Mouse (Mus musculus) lung, embryonic 15.5 days (tissue): ENCODE measurements at regions not wholly inside any gene's neighbourhood (a gene's known extent, or its start where the extent isn't known, plus 50 kb on each side); places are given as distances from the start of the nearest gene placed in this dataset.

ENCODE experiments used
- ATAC-seq: fragments of 200-750 bp; cut with Nextera tagmentation; 2 replicates; pipeline ENCODE4 v1.8.0; 2017; ENCODE audit warnings: moderate number of reproducible peaks, borderline replicate concordance; ENCODE audit not compliant: low FRiP score, low TSS enrichment; ENCODE audit errors: extremely low read depth
- H3K27ac ChIP-seq: fragments of 300-500 bp; sonication (generic); 2 replicates; pipeline ENCODE4 v1.5.1; 2015; ENCODE audit warnings: moderate library complexity, mild to moderate bottlenecking, inconsistent platforms
- H3K27me3 ChIP-seq: fragments of 300-500 bp; sonication (generic); 2 replicates; pipeline ENCODE4 v1.6.1; 2015; ENCODE audit warnings: inconsistent platforms
- H3K36me3 ChIP-seq: fragments of 300-500 bp; sonication (generic); 2 replicates; pipeline ENCODE4 v1.6.1; 2015; ENCODE audit warnings: inconsistent platforms
- H3K4me1 ChIP-seq: fragments of 300-500 bp; sonication (generic); 2 replicates; pipeline ENCODE4 v1.6.1; 2015; ENCODE audit warnings: inconsistent platforms
- H3K4me2 ChIP-seq: fragments of 300-500 bp; sonication (generic); 2 replicates; pipeline ENCODE4 v1.6.1; 2015; ENCODE audit warnings: inconsistent platforms, mild to moderate bottlenecking, moderate library complexity
- H3K4me3 ChIP-seq: fragments of 300-500 bp; sonication (generic); 2 replicates; pipeline ENCODE4 v1.5.1; 2015; ENCODE audit warnings: mild to moderate bottlenecking, inconsistent platforms
- H3K9ac ChIP-seq: fragments of 300-500 bp; sonication (generic); 2 replicates; pipeline ENCODE4 v1.6.1; 2015; ENCODE audit warnings: inconsistent platforms
- H3K9me3 ChIP-seq: fragments of 300-500 bp; sonication (generic); 2 replicates; pipeline ENCODE4 v1.6.1; 2016; ENCODE audit warnings: inconsistent platforms
- WGBS: fragments of 180-500 bp; shearing (Covaris S2); methylation state at CpG from one replicate; pipeline ENCODE4 v1.1.7; 2015; 5-methylcytosine and 5-hydroxymethylcytosine counted together

GRCm38 (mm10) chr15:25305801-25306200 is 107.8 kb downstream of the Basp1 start:
- Histone ChIP-seq H3K27ac (no peak overlapping the region), H3K4me2 (no peak overlapping the region), H3K27me3 (no peaks in the 10 kb centered on the region), H3K4me3 (no peak overlapping the region), H3K4me1 (no peaks in the 10 kb centered on the region), H3K9ac (no peak overlapping the region), H3K9me3 (no peaks in the 10 kb centered on the region), H3K36me3 (no peaks in the 10 kb centered on the region)
- WGBS, result 53% methylated on average over 1 of the region's 1 CpGs
- ATAC-seq, result no peak

GRCm38 (mm10) chr15:25303379-25303778 is 110.2 kb downstream of the Basp1 start:
- WGBS, result 59% methylated on average over 3 of the region's 3 CpGs
- no peaks in the 10 kb centered on the region for H3K9me3 ChIP-seq
- no peaks in the 10 kb centered on the region for H3K4me1 ChIP-seq
- no peak overlapping the region for H3K4me3 ChIP-seq
- H3K27me3 ChIP-seq, result no peaks in the 10 kb centered on the region
- ATAC-seq, result no peak
- no peak overlapping the region for H3K27ac ChIP-seq
- no peak overlapping the region for H3K4me2 ChIP-seq
- no peaks in the 10 kb centered on the region for H3K36me3 ChIP-seq
- no peak overlapping the region for H3K9ac ChIP-seq

GRCm38 (mm10) chr15:25302671-25303294 is 110.8 kb downstream of the Basp1 start:
- H3K9me3 ChIP-seq, result no peaks in the 10 kb centered on the region
- WGBS, result 48% methylated on average over 8 of the region's 8 CpGs

GRCm38 (mm10) chr15:25301810-25302209 is 111.8 kb downstream of the Basp1 start:
- H3K9me3 ChIP-seq, result no peaks in the 10 kb centered on the region
- no peak for ATAC-seq

More at GRCm38 (mm10) chr15:25302671-25303294, 110.8 kb downstream of the Basp1 start:
- ATAC-seq, result no peak
- no peaks in the 10 kb centered on the region for H3K4me1 ChIP-seq
- H3K9ac ChIP-seq, result no peak overlapping the region
- no peak overlapping the region for H3K27ac ChIP-seq
- no peak overlapping the region for H3K4me2 ChIP-seq
- H3K4me3 ChIP-seq, result no peak overlapping the region
- H3K27me3 ChIP-seq, result no peaks in the 10 kb centered on the region
- H3K36me3 ChIP-seq, result no peaks in the 10 kb centered on the region

GRCm38 (mm10) chr15:25297278-25297677 is 116.3 kb downstream of the Basp1 start:
- WGBS, result 73% methylated on average over 5 of the region's 5 CpGs

More at GRCm38 (mm10) chr15:25301810-25302209, 111.8 kb downstream of the Basp1 start:
- Histone ChIP-seq H3K27ac (no peak overlapping the region), H3K9ac (no peak overlapping the region), H3K4me2 (no peak overlapping the region), H3K4me3 (no peak overlapping the region), H3K27me3 (no peaks in the 10 kb centered on the region), H3K36me3 (no peaks in the 10 kb centered on the region), H3K4me1 (no peaks in the 10 kb centered on the region)
- 48% methylated on average over 3 of the region's 3 CpGs for WGBS

GRCm38 (mm10) chr15:25296714-25297113 is 116.8 kb downstream of the Basp1 start:
- no peaks in the 10 kb centered on the region for H3K36me3 ChIP-seq
- no peaks in the 10 kb centered on the region for H3K9me3 ChIP-seq
- H3K4me3 ChIP-seq, result no peak overlapping the region
- no peak for ATAC-seq
- H3K4me1 ChIP-seq, result no peaks in the 10 kb centered on the region
- H3K4me2 ChIP-seq, result no peak overlapping the region
- no peak overlapping the region for H3K27ac ChIP-seq
- H3K27me3 ChIP-seq, result no peaks in the 10 kb centered on the region
- H3K9ac ChIP-seq, result no peak overlapping the region
- 84% methylated on average over 11 of the region's 11 CpGs for WGBS

More at GRCm38 (mm10) chr15:25297278-25297677, 116.3 kb downstream of the Basp1 start:
- Histone ChIP-seq H3K36me3 (no peaks in the 10 kb centered on the region), H3K9me3 (no peaks in the 10 kb centered on the region), H3K4me2 (no peak overlapping the region), H3K4me3 (no peak overlapping the region), H3K27ac (no peak overlapping the region), H3K9ac (no peak overlapping the region), H3K27me3 (no peaks in the 10 kb centered on the region), H3K4me1 (no peaks in the 10 kb centered on the region)
- ATAC-seq, result no peak

GRCm38 (mm10) chr15:25295753-25296152 is 117.8 kb downstream of the Basp1 start:
- 95% methylated on average over 6 of the region's 6 CpGs for WGBS
- H3K4me2 ChIP-seq, result no peak overlapping the region
- H3K9me3 ChIP-seq, result no peaks in the 10 kb centered on the region
- H3K36me3 ChIP-seq, result no peaks in the 10 kb centered on the region
- no peak overlapping the region for H3K27ac ChIP-seq
- H3K4me3 ChIP-seq, result no peak overlapping the region
- H3K27me3 ChIP-seq, result no peaks in the 10 kb centered on the region
- no peak for ATAC-seq
- no peaks in the 10 kb centered on the region for H3K4me1 ChIP-seq
- no peak overlapping the region for H3K9ac ChIP-seq

GRCm38 (mm10) chr15:25291231-25291691 is 122.3 kb downstream of the Basp1 start:
- Histone ChIP-seq H3K4me2 (no peak overlapping the region), H3K36me3 (no peaks in the 10 kb centered on the region), H3K27ac (no peak overlapping the region), H3K9me3 (no peaks in the 10 kb centered on the region), H3K27me3 (no peaks in the 10 kb centered on the region), H3K9ac (no peak overlapping the region), H3K4me1 (no peaks in the 10 kb centered on the region), H3K4me3 (no peak overlapping the region)
- ATAC-seq, result no peak
- WGBS, result 55% methylated on average over 10 of the region's 10 CpGs

- no peak overlapping the region for H3K4me2 ChIP-seq
- H3K9ac ChIP-seq, result no peak overlapping the region
- no peaks in the 10 kb centered on the region for H3K36me3 ChIP-seq
- no peaks in the 10 kb centered on the region for H3K4me1 ChIP-seq
- ATAC-seq, result no peak
- no peaks in the 10 kb centered on the region for H3K9me3 ChIP-seq
- H3K27me3 ChIP-seq, result no peaks in the 10 kb centered on the region
- H3K27ac ChIP-seq, result no peak overlapping the region
- H3K4me3 ChIP-seq, result no peak overlapping the region
- WGBS, result 45% methylated on average over 3 of the region's 3 CpGs
Observed at GRCm38 (mm10) chr15:25287850-25288249, 125.7 kb downstream of the Basp1 start.

- H3K9me3 ChIP-seq, result no peaks in the 10 kb centered on the region
Observed at GRCm38 (mm10) chr15:25284354-25285199, 129.0 kb downstream of the Basp1 start.

GRCm38 (mm10) chr15:25283713-25284112 is 129.9 kb downstream of the Basp1 start:
- no peak overlapping the region for H3K4me3 ChIP-seq
- 89% methylated on average over 2 of the region's 2 CpGs for WGBS
- no peaks in the 10 kb centered on the region for H3K27me3 ChIP-seq
- no peak overlapping the region for H3K4me2 ChIP-seq
- H3K9ac ChIP-seq, result no peak overlapping the region
- no peaks in the 10 kb centered on the region for H3K36me3 ChIP-seq
- ATAC-seq, result no peak
- no peaks in the 10 kb centered on the region for H3K4me1 ChIP-seq
- H3K9me3 ChIP-seq, result no peaks in the 10 kb centered on the region
- H3K27ac ChIP-seq, result no peak overlapping the region

More at GRCm38 (mm10) chr15:25284354-25285199, 129.0 kb downstream of the Basp1 start:
- H3K9ac ChIP-seq, result no peak overlapping the region
- ATAC-seq, result no peak
- no peaks in the 10 kb centered on the region for H3K27me3 ChIP-seq
- no peaks in the 10 kb centered on the region for H3K36me3 ChIP-seq
- H3K4me1 ChIP-seq, result no peaks in the 10 kb centered on the region
- no peak overlapping the region for H3K4me3 ChIP-seq
- WGBS, result 59% methylated on average over 17 of the region's 17 CpGs
- H3K27ac ChIP-seq, result no peak overlapping the region
- no peak overlapping the region for H3K4me2 ChIP-seq

GRCm38 (mm10) chr15:25282346-25282745 is 131.2 kb downstream of the Basp1 start:
- no peak overlapping the region for H3K27ac ChIP-seq
- ATAC-seq, result no peak
- 72% methylated on average over 9 of the region's 9 CpGs for WGBS
- no peaks in the 10 kb centered on the region for H3K27me3 ChIP-seq
- no peaks in the 10 kb centered on the region for H3K36me3 ChIP-seq
- H3K4me3 ChIP-seq, result no peak overlapping the region
- H3K4me2 ChIP-seq, result no peak overlapping the region
- H3K9me3 ChIP-seq, result no peaks in the 10 kb centered on the region
- H3K4me1 ChIP-seq, result no peaks in the 10 kb centered on the region
- H3K9ac ChIP-seq, result no peak overlapping the region
